Mouse (Mus musculus): ENCODE results near the gene March11.

GRCm38 (mm10) chr15:26309291-26309931 lies 563 bp downstream of the March11 start:
- TF ChIP-seq TAL1 (IDR thresholded peaks at IDR 0.05; ENCODE audit: low read length) (no peak), GATA1 (IDR thresholded peaks at IDR 0.05; ENCODE audit: low read length) (no peak)
